Mouse (Mus musculus) splenic B cell, adult 2 months (primary cell): Measurements from ENCODE around the gene B9d1.

ENCODE experiments used
- DNase-seq: peaks from one replicate; pipeline ENCODE4 v3.0.0-alpha.2; 2011; ENCODE audit warnings: low read depth, low spot score
- H3K27me3 ChIP-seq: 2 replicates; pipeline ENCODE4 v1.6.1; 2012; ENCODE audit warnings: mild to moderate bottlenecking, low read length, moderate library complexity, mixed read lengths; ENCODE audit not compliant: control insufficient read depth, poor library complexity, insufficient read depth, severe bottlenecking
- H3K36me3 ChIP-seq: 2 replicates; pipeline ENCODE4 v1.6.1; 2012; ENCODE audit warnings: mild to moderate bottlenecking, low read length, moderate library complexity, mixed read lengths; ENCODE audit not compliant: control insufficient read depth, poor library complexity, insufficient read depth, severe bottlenecking

The B9d1 gene

DNA sequence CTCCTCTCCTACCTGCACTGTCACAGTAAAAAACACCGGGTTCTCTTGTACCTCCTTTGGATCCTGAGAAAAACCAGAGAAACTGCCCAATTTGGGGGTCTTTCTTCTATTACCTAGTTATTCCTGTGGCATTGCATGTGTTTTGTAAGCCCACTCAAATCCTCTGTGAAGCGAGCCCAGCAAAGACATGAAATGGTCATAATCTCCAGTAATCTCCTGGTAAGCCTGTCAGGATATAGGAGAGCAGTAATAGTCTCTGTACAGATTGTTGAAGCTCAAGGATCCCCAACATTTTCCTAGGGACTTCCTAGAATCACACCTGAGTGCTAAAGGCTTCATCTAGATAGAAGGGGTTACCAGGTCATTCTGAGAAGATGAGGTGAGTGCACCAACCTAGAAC lies 36.2 kb downstream of the B9d1 start:
- H3K27me3 ChIP-seq = no peaks in the 10 kb centered on the region
- DNase-seq = no peak
- H3K36me3 ChIP-seq = no peaks in the 10 kb centered on the region

DNA sequence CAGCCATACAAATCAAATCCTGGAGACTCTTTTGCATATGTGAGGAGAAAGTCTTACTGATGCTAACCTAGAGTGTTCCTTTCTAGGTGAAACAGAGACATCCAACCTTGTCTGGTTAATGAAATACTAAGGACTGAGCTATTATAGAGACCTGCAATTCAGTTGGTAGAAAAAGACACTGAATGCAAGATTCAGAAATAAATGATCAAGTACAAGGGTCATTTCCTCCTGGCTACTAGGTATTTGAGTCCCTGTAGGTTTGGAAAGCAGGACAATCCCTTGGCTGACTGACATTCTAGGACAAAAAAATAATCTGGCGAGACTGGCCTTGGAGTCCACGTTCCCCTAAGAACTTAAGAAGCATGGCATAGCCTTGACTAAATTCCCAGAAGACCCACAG lies 40.6 kb downstream of the B9d1 start:
- Histone ChIP-seq H3K27me3 (no peaks in the 10 kb centered on the region; the same call in 1 of the 2 replicates), H3K36me3 (no peaks in the 10 kb centered on the region)
- DNase-seq = no peak

DNA sequence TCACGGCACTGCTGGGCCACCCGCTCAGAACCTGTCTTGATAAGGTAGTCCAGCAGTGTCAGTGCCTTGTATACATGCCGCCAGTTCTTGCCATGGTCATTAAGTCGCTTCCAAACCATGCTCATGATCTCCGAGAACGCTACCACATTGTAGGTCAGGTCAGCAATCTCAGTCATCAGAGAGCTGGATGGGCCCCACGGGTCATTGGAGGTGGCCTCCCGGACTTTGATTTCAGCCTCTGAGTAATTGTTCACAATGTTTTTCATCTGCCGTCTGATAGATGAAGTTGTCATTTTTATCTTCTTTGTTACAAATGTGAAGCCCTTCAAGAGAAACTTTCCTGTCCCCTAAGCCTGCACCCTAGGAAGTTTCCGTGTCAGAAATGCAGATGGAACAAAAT lies 41.5 kb downstream of the B9d1 start:
- DNase-seq = no peak
- no peaks in the 10 kb centered on the region for H3K36me3 ChIP-seq
- no peaks in the 10 kb centered on the region; the same call in 1 of the 2 replicates for H3K27me3 ChIP-seq

DNA sequence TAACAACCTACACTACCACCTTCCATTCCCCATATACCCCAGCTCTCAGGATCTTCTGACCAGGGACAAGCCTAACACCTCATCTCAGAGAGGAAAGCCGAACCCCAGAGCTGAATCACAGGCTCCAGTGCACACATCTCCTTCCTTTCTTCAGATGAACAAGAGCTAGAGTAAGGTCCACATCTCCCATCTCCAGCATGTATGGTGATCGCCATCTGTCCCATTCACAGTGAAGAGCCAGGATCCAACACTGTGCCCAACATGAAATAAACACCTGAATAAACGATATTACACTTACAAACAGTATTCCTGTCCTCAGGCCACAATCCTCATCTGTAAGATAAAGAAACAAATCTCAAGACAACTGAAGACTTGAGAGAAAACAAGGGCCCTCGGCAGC lies 42.8 kb downstream of the B9d1 start:
- Histone ChIP-seq H3K36me3 (no peaks in the 10 kb centered on the region), H3K27me3 (no peaks in the 10 kb centered on the region; the same call in 1 of the 2 replicates)
- DNase-seq = no peak

DNA sequence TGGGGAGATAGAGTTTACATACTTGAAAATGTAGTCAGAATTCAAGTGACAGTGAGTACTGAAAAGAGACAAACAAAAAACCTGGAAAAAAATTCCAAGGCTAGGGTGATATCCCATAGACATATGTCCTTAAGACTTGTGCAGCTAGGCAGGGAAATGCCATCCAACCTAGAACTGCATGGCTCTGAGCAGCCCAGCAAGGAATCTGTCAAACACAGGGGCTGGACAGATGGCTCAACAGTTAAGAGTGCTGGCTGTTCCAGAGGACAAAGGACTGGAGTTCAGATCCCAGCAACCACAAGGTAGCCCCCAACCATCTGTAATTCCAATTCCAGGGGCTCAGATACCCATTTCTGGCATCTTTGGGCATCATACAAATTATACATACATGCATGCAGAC lies 45.7 kb downstream of the B9d1 start:
- H3K27me3 ChIP-seq = no peaks in the 10 kb centered on the region; the same call in 1 of the 2 replicates
- DNase-seq = no peak
- no peaks in the 10 kb centered on the region for H3K36me3 ChIP-seq

DNA sequence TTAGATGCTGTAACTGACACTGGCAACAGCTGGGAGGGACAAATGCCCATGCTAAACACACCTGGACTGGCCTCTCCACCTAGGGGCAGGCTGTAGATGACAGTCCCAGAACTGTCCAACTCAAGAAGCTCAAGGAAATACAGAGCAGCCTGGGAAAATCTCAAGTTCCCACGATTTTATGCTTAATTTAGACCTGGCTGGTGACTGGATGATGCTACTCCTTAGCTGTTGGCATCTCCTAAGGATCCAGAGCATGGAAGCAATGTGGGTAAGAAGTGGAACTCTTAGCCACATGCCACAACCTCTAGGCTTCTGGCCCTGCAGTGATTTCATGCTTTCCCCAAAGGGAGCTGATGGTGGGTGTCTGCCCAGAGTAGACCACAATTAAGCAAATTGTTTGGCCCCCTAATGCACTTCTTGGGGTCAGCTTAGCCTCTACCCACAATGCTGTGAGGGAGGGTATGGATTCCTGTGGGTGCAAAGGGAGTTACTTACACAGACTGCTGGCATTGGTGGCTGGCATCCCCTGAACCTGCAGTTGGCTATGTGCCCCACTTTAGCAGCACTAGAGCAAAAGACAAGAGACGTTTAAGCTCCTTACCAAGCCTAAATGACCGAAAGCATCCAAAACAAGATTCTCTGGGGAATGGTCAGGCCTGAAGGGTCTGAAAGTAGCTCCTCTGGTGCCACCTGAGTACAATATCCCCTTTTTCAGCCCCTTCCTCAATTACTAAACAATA lies 48.2 kb downstream of the B9d1 start:
- Histone ChIP-seq H3K27me3 (no peaks in the 10 kb centered on the region), H3K36me3 (no peaks in the 10 kb centered on the region)
- DNase-seq = no peak

DNA sequence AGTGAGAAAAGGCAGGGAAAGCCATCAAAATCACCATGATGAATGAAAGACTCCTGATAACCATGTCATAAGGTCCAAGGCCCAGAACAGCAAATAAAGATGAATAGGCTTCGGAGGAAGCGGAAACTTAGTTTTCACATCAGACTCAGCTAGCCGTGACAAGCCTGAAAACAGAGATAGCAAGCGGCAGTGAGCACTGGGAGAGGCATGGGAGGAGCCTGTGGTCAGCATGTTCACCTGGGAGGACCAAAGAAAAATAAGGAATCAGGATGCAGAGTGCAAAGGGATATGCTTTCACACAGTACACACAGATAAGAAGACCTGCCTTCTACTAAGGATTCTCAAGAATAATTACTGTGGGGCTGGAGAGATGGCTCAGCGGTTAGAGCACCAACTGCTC lies 54.6 kb downstream of the B9d1 start:
- DNase-seq = no peak
- no peaks in the 10 kb centered on the region for H3K27me3 ChIP-seq
- H3K36me3 ChIP-seq = no peaks in the 10 kb centered on the region

DNA sequence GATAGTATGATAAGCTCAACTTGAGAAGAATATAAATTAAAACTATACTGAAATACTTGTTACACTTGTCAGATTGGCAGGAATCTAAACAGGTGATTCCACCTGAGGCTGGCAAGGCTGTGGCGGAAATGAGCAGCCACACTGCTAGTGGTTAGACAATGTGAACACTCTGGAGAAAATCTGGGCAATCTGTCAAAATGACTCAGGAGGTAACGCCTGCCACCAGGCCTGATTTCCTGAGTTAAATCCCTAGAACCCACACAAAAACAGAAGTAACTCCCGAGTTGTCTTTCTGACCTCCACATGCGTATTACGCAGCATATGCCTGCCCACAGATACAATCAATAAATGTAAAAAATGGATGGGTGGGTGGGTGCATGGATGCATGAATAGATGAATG lies 57.5 kb downstream of the B9d1 start:
- DNase-seq = no peak
- Histone ChIP-seq H3K27me3 (no peaks in the 10 kb centered on the region; the same call in 1 of the 2 replicates), H3K36me3 (no peaks in the 10 kb centered on the region)
